Mouse (Mus musculus) heart, adult 2 months (tissue): Measurements from ENCODE around the gene Gm6526. TPM values are rescaled to one million over a fixed set of nuclear protein-coding genes. Genes with fewer than 3 reads are reported as not detected.
"Not testable (repeated sequence)": the region's sequence is repeated elsewhere in the genome, so short reads cannot be mapped to it uniquely, and the experiment has no call there.

ENCODE experiments used
- DNase-seq, 2 experiments: peaks; one replicate each; pipeline ENCODE4 v3.0.0; 2021
- H3K27ac ChIP-seq: fragments of 200-600 bp; 2 replicates; pipeline ENCODE4 v1.8.1; 2022
- H3K27me3 ChIP-seq: fragments of 200-500 bp; 2 replicates; pipeline ENCODE4 v1.6.1; 2012; ENCODE audit warnings: mild to moderate bottlenecking, low read length, inconsistent platforms, mixed read lengths; ENCODE audit not compliant: control insufficient read depth, insufficient read depth
- H3K36me3 ChIP-seq: fragments of 200-500 bp; 2 replicates; pipeline ENCODE4 v1.6.1; 2012; ENCODE audit warnings: low read length, inconsistent platforms; ENCODE audit not compliant: control insufficient read depth, insufficient read depth
- H3K4me1 ChIP-seq: fragments of 200-500 bp; 2 replicates; pipeline ENCODE4 v1.6.1; 2011; ENCODE audit warnings: low read length; ENCODE audit not compliant: control insufficient read depth, insufficient read depth
- H3K4me3 ChIP-seq: fragments of 200-600 bp; 2 replicates; pipeline ENCODE4 v1.8.1; 2022
- H3K79me2 ChIP-seq: fragments of 200-500 bp; replicated peaks from 2 replicates; pipeline ENCODE4 v1.6.1; 2012; ENCODE audit warnings: mild to moderate bottlenecking, inconsistent platforms, low read length, moderate library complexity, mixed read lengths; ENCODE audit not compliant: control insufficient read depth, insufficient read depth
- H3K9ac ChIP-seq: fragments of 200-500 bp; 2 replicates; pipeline ENCODE4 v1.6.1; 2012; ENCODE audit warnings: low read depth, mild to moderate bottlenecking, control low read depth, inconsistent platforms, low read length, mixed read lengths
- CTCF ChIP-seq: fragments of 200-600 bp; IDR thresholded peaks from 2 replicates; pipeline ENCODE4 v1.8.1; 2022; ENCODE audit warnings: antibody characterized with exemption, mild to moderate bottlenecking, moderate library complexity
- WGBS: fragments of 180-500 bp; shearing (Covaris S2); methylation state at CpG from one replicate; pipeline ENCODE4 v1.1.7; 2018; 5-methylcytosine and 5-hydroxymethylcytosine counted together
- intact Hi-C: fragments of 180-260 bp; cut with DNase I; formaldehyde crosslinking; loops from one replicate; pipeline ENCODE4 v1.15.1; 2025
- polyA plus RNA-seq: library from polyadenylated mRNA; depleted of rRNA; stranded (reverse); fragments of >200 nt; gene quantifications from 2 replicates; pipeline ENCODE4 v1.2.3, GENCODE M21; 2012; rRNA removed
- total RNA-seq, 2 experiments: library from RNA; stranded (reverse); gene quantifications; 2 replicates each; pipeline ENCODE4 v1.2.3; 2021

Gm6526 gene
- total and polyA plus RNA-seq, 3 experiments = not detected

GRCm38 (mm10) chr14:43804435-43804834, 56.8 kb downstream of the Gm6526 start:
- 14% methylated on average over 7 of the region's 7 CpGs for WGBS

More at GRCm38 (mm10) chr14:43804435-43804834, 56.8 kb downstream of the Gm6526 start:
- TF ChIP-seq CTCF = peak; percentile 47
- H3K27ac ChIP-seq, intact Hi-C loops, H3K4me3 ChIP-seq, H3K9ac ChIP-seq, H3K36me3 ChIP-seq, H3K4me1 ChIP-seq, H3K79me2 ChIP-seq, H3K27me3 ChIP-seq, DNase-seq: not testable (repeated sequence)

Other genes with a start within 250 kb of the Gm6526 start
- gene Gm5799, start 204.3 kb upstream of the Gm6526 start, total RNA-seq = not detected
- not detected in 2 replicates for gene Gm5799, start 204.3 kb upstream of the Gm6526 start, polyA plus RNA-seq
- gene Gm17654, start 168.7 kb upstream of the Gm6526 start, total RNA-seq = not detected
- gene Gm17654, start 168.7 kb upstream of the Gm6526 start, polyA plus RNA-seq = not detected in 2 replicates
- gene Gm10375, start 139.9 kb upstream of the Gm6526 start, total RNA-seq = not detected
- not detected in 2 replicates for gene Gm10375, start 139.9 kb upstream of the Gm6526 start, polyA plus RNA-seq
- gene Gm8165, start 70.7 kb upstream of the Gm6526 start, total RNA-seq = not detected
- gene Gm8165, start 70.7 kb upstream of the Gm6526 start, polyA plus RNA-seq = not detected in 2 replicates
- under 1 TPM; 0.39 to 0.61 TPM for gene Gm7324, start 50.0 kb upstream of the Gm6526 start, total RNA-seq
- not detected in 2 replicates for gene Gm7324, start 50.0 kb upstream of the Gm6526 start, polyA plus RNA-seq
- gene Gm16506, start 20.4 kb upstream of the Gm6526 start, total RNA-seq = not detected
- not detected in 2 replicates for gene Gm16506, start 20.4 kb upstream of the Gm6526 start, polyA plus RNA-seq
- not detected for gene Gm8180, start 36.9 kb downstream of the Gm6526 start, total RNA-seq
- not detected in 2 replicates for gene Gm8180, start 36.9 kb downstream of the Gm6526 start, polyA plus RNA-seq
- not detected for gene Ear1, start 127.7 kb downstream of the Gm6526 start, total RNA-seq
- gene Ear1, start 127.7 kb downstream of the Gm6526 start, polyA plus RNA-seq = not detected in 2 replicates
- not detected for gene Ear10, start 175.7 kb downstream of the Gm6526 start, total RNA-seq
- gene Ear10, start 175.7 kb downstream of the Gm6526 start, polyA plus RNA-seq = not detected in 2 replicates
- gene Gm8113, start 177.5 kb downstream of the Gm6526 start, total RNA-seq = 1 to 10 TPM; 3.4 to 4.2 TPM
- 1.7 and 3.3 TPM in 2 replicates for gene Gm8113, start 177.5 kb downstream of the Gm6526 start, polyA plus RNA-seq
- not detected for gene Ang5, start 209.2 kb downstream of the Gm6526 start, total RNA-seq
- gene Ang5, start 209.2 kb downstream of the Gm6526 start, polyA plus RNA-seq = not detected in 2 replicates